In genomic region chr14:44001600-44001999, GRCm38 (mm10) we compare ENCODE assay signal across 34 mouse cellular contexts. TPM values are rescaled to one million over a fixed set of nuclear protein-coding genes. Genes with fewer than 3 reads are reported as not detected.
A peak's percentile ranks its signal among the peaks of the same experiment; 100 is the strongest.
DNase-seq lines count a peak whose midpoint lies in the region; ATAC-seq and TF ChIP-seq lines count a peak whose summit lies in the region.
"Had no signal": no experiment of that assay in that cellular context is flagged by ENCODE, and none has a peak within 500 bp of the region (broad histone marks: within the 10 kb centered on the region; RNA-seq: fewer than 3 reads in every experiment).

No protein-coding gene starts in this region.

- no peaks in the 10 kb centered on the region for H3K27me3 ChIP-seq in liver, embryonic 12.5 days (replicated peaks)
- H3K27me3 ChIP-seq in liver, embryonic 15.5 days, result 0 out of 2 replicates have a peak, but pooled peaks cover 4% of the 10 kb centered on the region
- H3K27me3 ChIP-seq in hindbrain, embryonic 12.5 days, result no peaks in the 10 kb centered on the region
- H3K27me3 ChIP-seq in midbrain, postnatal 0 days (ENCODE audit: insufficient read depth, low read length), result no peaks in the 10 kb centered on the region
- H3K27me3 ChIP-seq: embryonic facial prominence, embryonic 13.5 days; forebrain, embryonic 12.5 days; forebrain, embryonic 15.5 days; heart, embryonic 12.5 days; heart, embryonic 15.5 days; hindbrain, embryonic 15.5 days had no signal

- H3K36me3 ChIP-seq in liver, embryonic 12.5 days, result no peaks in the 10 kb centered on the region
- no peaks in the 10 kb centered on the region for H3K36me3 ChIP-seq in liver, embryonic 15.5 days (replicated peaks)
- no peaks in the 10 kb centered on the region for H3K36me3 ChIP-seq in hindbrain, embryonic 12.5 days
- no peaks in the 10 kb centered on the region for H3K36me3 ChIP-seq in midbrain, postnatal 0 days (ENCODE audit: insufficient read depth, low read length)
- H3K36me3 ChIP-seq: embryonic facial prominence, embryonic 10.5 days; embryonic facial prominence, embryonic 13.5 days; forebrain, embryonic 12.5 days; forebrain, embryonic 15.5 days; heart, embryonic 12.5 days; heart, embryonic 15.5 days; hindbrain, embryonic 15.5 days had no signal

- H3K27ac ChIP-seq in liver, embryonic 12.5 days, result no peak overlapping the region
- H3K27ac ChIP-seq in liver, embryonic 15.5 days (replicated peaks), result no peak overlapping the region
- no peak overlapping the region for H3K27ac ChIP-seq in hindbrain, embryonic 12.5 days
- H3K27ac ChIP-seq in midbrain, postnatal 0 days (ENCODE audit: low read depth, low read length), result no peak overlapping the region
- H3K27ac ChIP-seq: embryonic facial prominence, embryonic 10.5 days; embryonic facial prominence, embryonic 13.5 days; forebrain, embryonic 12.5 days; forebrain, embryonic 15.5 days; heart, adult 2 months; heart, embryonic 15.5 days; hindbrain, embryonic 15.5 days had no signal

- H3K9me3 ChIP-seq in liver, embryonic 12.5 days (replicated peaks), result no peaks in the 10 kb centered on the region
- H3K9me3 ChIP-seq in liver, embryonic 15.5 days (replicated peaks), result no peaks in the 10 kb centered on the region
- H3K9me3 ChIP-seq in hindbrain, embryonic 12.5 days (replicated peaks), result no peaks in the 10 kb centered on the region
- H3K9me3 ChIP-seq in midbrain, postnatal 0 days (ENCODE audit: low read length), result no peaks in the 10 kb centered on the region
- H3K9me3 ChIP-seq: embryonic facial prominence, embryonic 10.5 days; embryonic facial prominence, embryonic 13.5 days; forebrain, embryonic 12.5 days; forebrain, embryonic 15.5 days; heart, embryonic 12.5 days; heart, embryonic 15.5 days; hindbrain, embryonic 15.5 days had no signal

- H3K4me1 ChIP-seq in liver, embryonic 12.5 days, result peaks cover 23% of the 10 kb centered on the region
- H3K4me1 ChIP-seq in liver, embryonic 15.5 days (replicated peaks), result peaks cover 25% of the 10 kb centered on the region
- H3K4me1 ChIP-seq in hindbrain, embryonic 12.5 days, result no peaks in the 10 kb centered on the region
- H3K4me1 ChIP-seq in midbrain, postnatal 0 days (ENCODE audit: insufficient read depth, low read length), result no peaks in the 10 kb centered on the region
- H3K4me1 ChIP-seq: embryonic facial prominence, embryonic 10.5 days; embryonic facial prominence, embryonic 13.5 days; forebrain, embryonic 12.5 days; forebrain, embryonic 15.5 days; heart, embryonic 12.5 days; heart, embryonic 15.5 days; hindbrain, embryonic 15.5 days had no signal

- H3K4me3 ChIP-seq in liver, embryonic 12.5 days, result no peak overlapping the region
- H3K4me3 ChIP-seq in liver, embryonic 15.5 days (replicated peaks), result no peak overlapping the region
- no peak overlapping the region for H3K4me3 ChIP-seq in hindbrain, embryonic 12.5 days
- no peak overlapping the region for H3K4me3 ChIP-seq in midbrain, postnatal 0 days (ENCODE audit: low read depth, low read length)
- H3K4me3 ChIP-seq: embryonic facial prominence, embryonic 10.5 days; embryonic facial prominence, embryonic 13.5 days; erythroblast, embryonic 14.5 days; forebrain, embryonic 12.5 days; forebrain, embryonic 15.5 days; heart, adult 2 months; heart, embryonic 12.5 days; heart, embryonic 15.5 days; hindbrain, embryonic 15.5 days had no signal

- WGBS in liver, embryonic 12.5 days (ENCODE audit: insufficient replicate concordance), result 28% methylated on average over 3 of the region's 3 CpGs
- 24% methylated on average over 3 of the region's 3 CpGs for WGBS in liver, embryonic 15.5 days (ENCODE audit: insufficient replicate concordance)
- 93% methylated on average over 3 of the region's 3 CpGs for WGBS in hindbrain, embryonic 12.5 days
- 82% methylated on average over 3 of the region's 3 CpGs for WGBS in midbrain, postnatal 0 days

- peak; percentile 30 for DNase-seq in liver
- no peak for DNase-seq in midbrain, postnatal 0 days (ENCODE audit: low spot score)
- no peak for DNase-seq in gastrocnemius, postnatal 25 days
- DNase-seq: adrenal gland, adult 8-10 months; adrenal gland, postnatal 25 days; cerebellum, adult 11-12 months; cerebellum, adult 8-10 months; cerebellum, postnatal 10 days; cerebellum, postnatal 36 days; embryo, embryonic 11 days; gastrocnemius, postnatal 36 days; heart, adult 2 months; heart, postnatal 10 days; heart, postnatal 36 days had no signal

- no peak overlapping the region for H3K4me2 ChIP-seq in liver, embryonic 12.5 days
- no peak overlapping the region for H3K4me2 ChIP-seq in liver, embryonic 15.5 days
- no peak overlapping the region for H3K4me2 ChIP-seq in hindbrain, embryonic 12.5 days (replicated peaks)
- no peak overlapping the region for H3K4me2 ChIP-seq in midbrain, postnatal 0 days (ENCODE audit: low read depth, low read length, poor library complexity, severe bottlenecking)
- H3K4me2 ChIP-seq: embryonic facial prominence, embryonic 13.5 days; forebrain, embryonic 12.5 days; forebrain, embryonic 15.5 days; heart, embryonic 12.5 days; heart, embryonic 15.5 days; hindbrain, embryonic 15.5 days had no signal

- peak; percentile 82 for ATAC-seq in liver, embryonic 12.5 days
- peak; percentile 71; the same call in 1 of the 2 replicates for ATAC-seq in liver, embryonic 15.5 days (ENCODE audit: insufficient read depth)
- peak; percentile 40 for ATAC-seq in megakaryocyte progenitor cell, adult 5-6 weeks (replicated peaks; ENCODE audit: poor library complexity)
- no peak for ATAC-seq in hindbrain, embryonic 12.5 days (ENCODE audit: low FRiP score)
- ATAC-seq in midbrain, postnatal 0 days (ENCODE audit: low FRiP score), result no peak
- ATAC-seq: activated CD4-positive, CD25-positive, alpha-beta regulatory T cell, adult 4 months; forebrain, embryonic 15.5 days had no signal

- no peak for TF ChIP-seq CTCF in midbrain, postnatal 0 days (IDR thresholded peaks at IDR 0.05)

- H3K9ac ChIP-seq in liver, embryonic 12.5 days, result no peak overlapping the region
- no peak overlapping the region for H3K9ac ChIP-seq in liver, embryonic 15.5 days
- H3K9ac ChIP-seq in hindbrain, embryonic 12.5 days, result no peak overlapping the region
- no peak overlapping the region for H3K9ac ChIP-seq in midbrain, postnatal 0 days (replicated peaks; ENCODE audit: low read length, poor library complexity, severe bottlenecking)
- H3K9ac ChIP-seq: embryonic facial prominence, embryonic 13.5 days; forebrain, embryonic 12.5 days; forebrain, embryonic 15.5 days; heart, embryonic 12.5 days; heart, embryonic 15.5 days; hindbrain, embryonic 15.5 days had no signal

RNA-seq across cellular contexts. Expression of gene Ang6, which starts 0.5 kb away (rescaled TPM):
- polyA plus RNA-seq in liver, embryonic 12.5 days (2016; fragmentation: Nextera tagmentation; extraction: Ambion mirVana), result not detected in 2 replicates
- polyA plus RNA-seq in liver, embryonic 15.5 days (2015; fragmentation: Nextera tagmentation; extraction: Ambion mirVana), result not detected in 2 replicates
- not detected in 2 replicates for total RNA-seq in megakaryocyte progenitor cell, adult 5-6 weeks (2015)
- total RNA-seq in megakaryocyte progenitor cell, adult 5-6 weeks (2017), result not detected in 2 replicates
- not detected in 2 replicates for polyA plus RNA-seq in hindbrain, embryonic 12.5 days (2016; fragmentation: Nextera tagmentation; extraction: Ambion mirVana)
- total RNA-seq in midbrain, postnatal 0 days (2014; rRNA removed), result not detected in 2 replicates
- not detected in 2 replicates for polyA plus RNA-seq in midbrain, postnatal 0 days (2015; fragmentation: Nextera tagmentation; extraction: Ambion mirVana)
- not detected for total RNA-seq in gastrocnemius, postnatal 25 days (2021)
- total RNA-seq: adrenal gland, adult 8-10 months; adrenal gland, postnatal 25 days; ES-E14; gastrocnemius, adult 8-10 months; gastrocnemius, postnatal 36 days; granulocyte monocyte progenitor cell, adult 5-6 weeks; heart, adult 2 months; heart, postnatal 10 days; heart, postnatal 36 days had no signal
- polyA plus RNA-seq: activated CD4-positive, CD25-positive, alpha-beta regulatory T cell, adult 4 months; brain, embryonic 14.5 days; C2C12; cortical plate, adult 2 months; embryonic facial prominence, embryonic 10.5 days; embryonic facial prominence, embryonic 13.5 days; erythroblast, embryonic 14.5 days; forebrain, embryonic 12.5 days; forebrain, embryonic 15.5 days; heart, adult 2 months; heart, embryonic 12.5 days; heart, embryonic 15.5 days; hindbrain, embryonic 11.5 days; hindbrain, embryonic 15.5 days had no signal

RNA-seq across cellular contexts. Expression of gene Ang5, which starts 44.7 kb away (rescaled TPM):
- not detected in 2 replicates for polyA plus RNA-seq in liver, embryonic 12.5 days (2016; fragmentation: Nextera tagmentation; extraction: Ambion mirVana)
- polyA plus RNA-seq in liver, embryonic 15.5 days (2015; fragmentation: Nextera tagmentation; extraction: Ambion mirVana), result not detected in 2 replicates
- not detected in 2 replicates for total RNA-seq in megakaryocyte progenitor cell, adult 5-6 weeks (2015)
- total RNA-seq in megakaryocyte progenitor cell, adult 5-6 weeks (2017), result not detected in 2 replicates
- polyA plus RNA-seq in hindbrain, embryonic 12.5 days (2016; fragmentation: Nextera tagmentation; extraction: Ambion mirVana), result not detected in 2 replicates
- total RNA-seq in midbrain, postnatal 0 days (2014; rRNA removed), result not detected in 2 replicates
- not detected in 2 replicates for polyA plus RNA-seq in midbrain, postnatal 0 days (2015; fragmentation: Nextera tagmentation; extraction: Ambion mirVana)
- total RNA-seq in gastrocnemius, postnatal 25 days (2021), result not detected
- total RNA-seq: adrenal gland, adult 8-10 months; adrenal gland, postnatal 25 days; ES-E14; gastrocnemius, adult 8-10 months; gastrocnemius, postnatal 36 days; granulocyte monocyte progenitor cell, adult 5-6 weeks; heart, adult 2 months; heart, postnatal 10 days; heart, postnatal 36 days had no signal
- polyA plus RNA-seq: activated CD4-positive, CD25-positive, alpha-beta regulatory T cell, adult 4 months; brain, embryonic 14.5 days; C2C12; cortical plate, adult 2 months; embryonic facial prominence, embryonic 10.5 days; embryonic facial prominence, embryonic 13.5 days; erythroblast, embryonic 14.5 days; forebrain, embryonic 12.5 days; forebrain, embryonic 15.5 days; heart, adult 2 months; heart, embryonic 12.5 days; heart, embryonic 15.5 days; hindbrain, embryonic 11.5 days; hindbrain, embryonic 15.5 days had no signal

Comparison
In these comparisons a context has a peak if more than half of its experiments do, and no peak if none do; other contexts are left out.
1. ATAC-seq: peak in liver, embryonic 12.5 days (single experiment), liver, embryonic 15.5 days (single experiment) and megakaryocyte progenitor cell, adult 5-6 weeks (single experiment); none in hindbrain, embryonic 12.5 days (single experiment) and midbrain, postnatal 0 days (single experiment).